Mouse (Mus musculus) thymus, adult 2 months (tissue): ENCODE data around the gene Ksr2.

Source experiments
- CTCF ChIP-seq: fragments of 200-500 bp; IDR thresholded peaks from 2 replicates; pipeline ENCODE4 v1.5.1; 2012; ENCODE audit warnings: mild to moderate bottlenecking, control low read depth, low read length, moderate library complexity, borderline replicate concordance; ENCODE audit not compliant: control insufficient read depth, poor library complexity, insufficient read depth; ENCODE audit errors: extremely low read depth
- POLR2A ChIP-seq: fragments of 200-500 bp; IDR thresholded peaks from 2 replicates; pipeline ENCODE4 v1.6.1; 2012; ENCODE audit warnings: mild to moderate bottlenecking, low read length, control low read depth, moderate library complexity; ENCODE audit not compliant: control insufficient read depth, poor library complexity, insufficient read depth; ENCODE audit errors: extremely low read depth

DNA sequence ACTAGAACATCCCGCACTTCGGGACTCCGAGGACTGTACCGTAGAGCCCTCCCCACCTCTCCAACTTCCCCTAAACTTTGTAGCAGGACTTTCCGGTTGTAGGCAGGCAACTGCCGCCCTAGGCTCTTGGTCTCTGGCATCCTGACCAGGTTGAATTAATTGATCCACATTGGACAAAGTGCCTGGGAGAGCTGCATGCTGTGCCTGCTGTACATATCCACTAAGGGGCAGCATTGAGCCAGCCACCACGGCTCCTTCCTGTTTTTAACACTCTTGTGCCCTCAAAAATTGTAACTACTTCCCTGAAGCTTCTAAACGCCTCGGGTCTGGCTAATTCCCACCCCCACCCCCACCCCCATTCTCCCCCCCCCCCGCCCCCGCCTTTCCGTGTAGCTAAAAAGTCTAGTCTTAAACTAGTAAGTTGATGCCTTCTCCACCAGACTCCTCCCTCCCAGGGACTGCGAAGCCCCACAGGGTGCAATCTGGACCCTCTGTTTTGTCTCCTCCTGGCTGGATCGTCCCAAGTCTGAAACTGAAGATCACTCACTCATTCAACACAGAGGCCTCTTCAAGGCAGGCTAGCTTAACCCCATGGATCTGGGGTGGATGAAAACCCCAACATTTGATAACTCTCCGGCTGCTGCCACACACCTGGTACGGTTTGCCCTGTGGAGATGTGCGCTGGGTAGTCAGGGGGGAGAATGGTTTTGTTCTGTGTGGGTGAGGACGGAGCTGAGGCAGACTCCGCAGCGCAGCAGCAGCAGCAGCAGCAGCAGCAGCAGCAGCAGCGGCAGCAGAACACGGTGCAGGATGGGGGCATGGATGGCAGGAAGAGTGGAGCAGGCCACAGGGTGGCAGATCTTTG lies 95.9 kb downstream of the Ksr2 start:
- TF ChIP-seq CTCF, result peak; percentile 63; the same call in 1 of the 2 replicates
- TF ChIP-seq POLR2A, result peak; percentile 36; the same call in 1 of the 2 replicates
